ENCODE assay signal across 8 mouse cellular contexts in the genomic region with DNA sequence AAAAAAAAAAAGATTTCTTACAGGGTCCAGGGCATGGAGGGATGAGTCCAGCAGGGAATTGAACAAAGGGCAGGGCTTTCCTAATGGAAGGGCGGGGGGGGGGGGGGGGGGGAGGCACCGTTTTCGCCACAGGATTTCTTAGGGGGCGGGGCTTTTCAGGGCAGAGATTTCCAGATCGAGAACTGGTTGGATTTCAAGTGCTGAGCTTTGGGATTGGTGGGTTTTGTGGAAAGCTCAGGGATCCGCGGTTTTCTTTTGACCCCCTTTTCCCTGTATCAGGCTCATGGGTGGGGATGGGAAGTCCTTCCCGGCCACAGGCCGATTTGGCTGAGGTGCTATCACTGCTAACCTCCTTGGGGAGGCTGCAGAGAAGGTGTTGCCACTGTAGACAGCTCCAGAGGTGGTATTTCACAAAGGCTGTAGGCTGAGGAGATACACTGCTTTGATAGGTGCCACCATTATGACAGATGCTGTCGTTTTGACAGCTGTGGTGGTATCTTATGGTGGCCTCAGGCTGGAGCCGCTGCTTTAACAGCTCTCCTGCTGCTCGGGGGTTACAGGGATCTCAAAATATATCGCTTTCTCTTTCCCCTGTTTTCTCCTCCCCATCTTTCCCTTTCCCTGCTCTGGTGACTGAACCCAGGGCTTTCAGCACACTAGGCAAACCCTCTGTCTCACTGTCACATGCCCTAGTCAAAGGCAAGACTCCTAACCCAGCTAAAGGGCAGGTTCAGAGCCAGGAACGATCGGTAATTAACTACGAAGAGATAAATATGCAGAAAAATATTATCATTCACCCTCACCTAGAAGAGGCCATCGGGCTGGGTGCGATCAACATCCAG.
DNase-seq lines count a peak whose midpoint lies in the region; ATAC-seq lines count a peak whose summit lies in the region.

No protein-coding gene starts in this region.

- H3K27ac ChIP-seq in kidney, embryonic 15.5 days, result no peak overlapping the region
- peak overlapping the region; percentile 66 for H3K27ac ChIP-seq in embryonic facial prominence, embryonic 10.5 days (replicated peaks)
- no peak overlapping the region for H3K27ac ChIP-seq in intestine, embryonic 15.5 days
- H3K27ac ChIP-seq in neural tube, embryonic 12.5 days, result no peak overlapping the region

- DNase-seq in kidney, postnatal 14 days, result no peak
- DNase-seq in embryonic facial prominence, embryonic 10.5 days (ENCODE audit: low spot score), result peak; percentile 42
- DNase-seq in left cerebral cortex, adult 18-20 months (ENCODE audit: low spot score in 2 of 2), result no peak
- DNase-seq in urinary bladder, adult 18-20 months (ENCODE audit: low spot score in 2 of 2), result no peak
- no peak for DNase-seq in adrenal gland, postnatal 14 days

- H3K4me3 ChIP-seq in kidney, embryonic 15.5 days (replicated peaks), result peak overlapping the region; percentile 35
- peak overlapping the region; percentile 46 for H3K4me3 ChIP-seq in embryonic facial prominence, embryonic 10.5 days
- H3K4me3 ChIP-seq in intestine, embryonic 15.5 days (replicated peaks), result peak overlapping the region; percentile 22
- peak overlapping the region; percentile 4; the same call in 1 of the 2 replicates for H3K4me3 ChIP-seq in neural tube, embryonic 12.5 days

- ATAC-seq in kidney, embryonic 15.5 days (replicated peaks; ENCODE audit: low FRiP score), result peak; percentile 20
- 0 out of 2 replicates have a peak, but pooled peaks have one; percentile 29 for ATAC-seq in intestine, embryonic 15.5 days
- ATAC-seq in neural tube, embryonic 12.5 days (ENCODE audit: low FRiP score, low read depth), result peak; percentile 45

- no peaks in the 10 kb centered on the region for H3K36me3 ChIP-seq in kidney, embryonic 15.5 days
- no peaks in the 10 kb centered on the region for H3K36me3 ChIP-seq in embryonic facial prominence, embryonic 10.5 days (replicated peaks)
- no peaks in the 10 kb centered on the region for H3K36me3 ChIP-seq in intestine, embryonic 15.5 days
- no peaks in the 10 kb centered on the region for H3K36me3 ChIP-seq in neural tube, embryonic 12.5 days

- peak overlapping the region; percentile 66 for H3K4me2 ChIP-seq in kidney, embryonic 15.5 days
- H3K4me2 ChIP-seq in intestine, embryonic 15.5 days (replicated peaks), result peak overlapping the region; percentile 59
- peak overlapping the region; percentile 58 for H3K4me2 ChIP-seq in neural tube, embryonic 12.5 days (replicated peaks)

- H3K9me3 ChIP-seq in kidney, embryonic 15.5 days (replicated peaks), result no peaks in the 10 kb centered on the region
- peaks cover 5% of the 10 kb centered on the region; the same call in 1 of the 2 replicates for H3K9me3 ChIP-seq in embryonic facial prominence, embryonic 10.5 days
- H3K9me3 ChIP-seq in intestine, embryonic 15.5 days, result no peaks in the 10 kb centered on the region
- H3K9me3 ChIP-seq in neural tube, embryonic 12.5 days, result peaks cover 5% of the 10 kb centered on the region; the same call in 1 of the 2 replicates

- H3K9ac ChIP-seq in kidney, embryonic 15.5 days, result peak overlapping the region; percentile 29; the same call in 1 of the 2 replicates
- peak overlapping the region; percentile 32 for H3K9ac ChIP-seq in intestine, embryonic 15.5 days
- peak overlapping the region; percentile 30 for H3K9ac ChIP-seq in neural tube, embryonic 12.5 days

- peaks cover 14% of the 10 kb centered on the region for H3K4me1 ChIP-seq in kidney, embryonic 15.5 days
- H3K4me1 ChIP-seq in embryonic facial prominence, embryonic 10.5 days, result peaks cover 32% of the 10 kb centered on the region
- H3K4me1 ChIP-seq in intestine, embryonic 15.5 days (replicated peaks), result peaks cover 10% of the 10 kb centered on the region
- peaks cover 13% of the 10 kb centered on the region; the same call in 1 of the 2 replicates for H3K4me1 ChIP-seq in neural tube, embryonic 12.5 days

- 11% methylated on average over 18 of the region's 18 CpGs for WGBS in kidney, embryonic 15.5 days
- 11% methylated on average over 18 of the region's 18 CpGs for WGBS in embryonic facial prominence, embryonic 10.5 days
- WGBS in intestine, embryonic 15.5 days, result 15% methylated on average over 15 of the region's 18 CpGs
- WGBS in neural tube, embryonic 12.5 days, result 12% methylated on average over 18 of the region's 18 CpGs

- H3K27me3 ChIP-seq in kidney, embryonic 15.5 days, result no peaks in the 10 kb centered on the region
- no peaks in the 10 kb centered on the region for H3K27me3 ChIP-seq in embryonic facial prominence, embryonic 10.5 days (replicated peaks; ENCODE audit: low read depth, poor library complexity, severe bottlenecking)
- H3K27me3 ChIP-seq in intestine, embryonic 15.5 days (replicated peaks), result no peaks in the 10 kb centered on the region
- no peaks in the 10 kb centered on the region for H3K27me3 ChIP-seq in neural tube, embryonic 12.5 days (replicated peaks)
